Mouse (Mus musculus) CH12.LX (cell line): Measurements from ENCODE around the gene Marveld1. TPM values are rescaled to one million over a fixed set of nuclear protein-coding genes. Genes with fewer than 3 reads are reported as not detected.

ENCODE experiments used
- DNase-seq: peaks from one replicate; pipeline ENCODE4 v3.0.0-alpha.2; 2013; ENCODE audit errors: extremely low read depth
- H3K27ac ChIP-seq: 2 replicates; pipeline ENCODE4 v1.5.1; 2012; ENCODE audit warnings: low read depth, mild to moderate bottlenecking, control low read depth, moderate library complexity; ENCODE audit not compliant: insufficient read depth
- H3K27me3 ChIP-seq: replicated peaks from 2 replicates; pipeline ENCODE3; 2012; ENCODE audit warnings: inconsistent platforms
- H3K36me3 ChIP-seq, 2 experiments: replicated peaks in 1 of 2; 2 replicates each; pipeline versions ENCODE3 to v1.6.1; 2012; ENCODE audit warnings: inconsistent platforms in 1 of 2, low read length in 1 of 2, mild to moderate bottlenecking in 1 of 2, mixed read lengths in 1 of 2, moderate library complexity in 1 of 2; ENCODE audit not compliant: control insufficient read depth in 1 of 2, insufficient read depth in 1 of 2
- H3K4me1 ChIP-seq, 2 experiments: 2 replicates each; pipeline ENCODE4 v1.6.1; 2012; ENCODE audit warnings: inconsistent platforms in 1 of 2, moderate library complexity in 1 of 2; ENCODE audit not compliant: insufficient read depth in 2 of 2, control insufficient read depth in 1 of 2
- H3K4me2 ChIP-seq: 2 replicates; pipeline ENCODE4 v1.6.1; 2012; ENCODE audit warnings: low read depth, mild to moderate bottlenecking, control low read depth; ENCODE audit not compliant: poor library complexity, insufficient read depth, severe bottlenecking
- H3K4me3 ChIP-seq, 3 experiments: fragments of 150-350 bp in 1 of 3; sonication (generic) in 1 of 3; replicated peaks in 1 of 3; 2 replicates each; pipeline versions ENCODE3 to v1.5.1; 2011 to 2012; ENCODE audit warnings: low read depth in 2 of 3, low read length in 2 of 3, mild to moderate bottlenecking in 2 of 3, moderate library complexity in 2 of 3, control low read depth in 1 of 3, improper control_type of control experiment in 1 of 3, inconsistent platforms in 1 of 3, mixed read lengths in 1 of 3; ENCODE audit not compliant: poor library complexity in 1 of 3
- H3K79me2 ChIP-seq: replicated peaks from 2 replicates; pipeline ENCODE4 v1.6.1; 2012; ENCODE audit warnings: mild to moderate bottlenecking, moderate library complexity; ENCODE audit not compliant: control insufficient read depth, poor library complexity, insufficient read depth, severe bottlenecking; ENCODE audit errors: extremely low read depth
- H3K9ac ChIP-seq: 2 replicates; pipeline ENCODE4 v1.6.1; 2012; ENCODE audit warnings: low read depth, mild to moderate bottlenecking, control low read depth, moderate library complexity; ENCODE audit not compliant: insufficient read depth
- H3K9me3 ChIP-seq: replicated peaks from 2 replicates; pipeline ENCODE3; 2012; ENCODE audit warnings: low read length, inconsistent platforms, mixed read lengths
- BHLHE40 ChIP-seq: IDR thresholded peaks from 2 replicates; pipeline ENCODE4 v1.6.1; 2011; ENCODE audit warnings: mild to moderate bottlenecking, low read depth, low read length, improper control_type of control experiment
- CHD1 ChIP-seq: IDR thresholded peaks from 2 replicates; pipeline ENCODE4 v1.6.1; 2012; ENCODE audit warnings: low read depth, low read length, improper control_type of control experiment, inconsistent platforms
- CTCF ChIP-seq, 2 experiments: IDR thresholded peaks in 1 of 2; conservative IDR thresholded peaks in 1 of 2; 2 replicates each; pipeline ENCODE4 v1.5.1; 2011 to 2012; ENCODE audit warnings: low read depth in 2 of 2, low read length in 2 of 2, improper control_type of control experiment in 1 of 2, inconsistent platforms in 1 of 2, mild to moderate bottlenecking in 1 of 2, moderate library complexity in 1 of 2
- E2F4 ChIP-seq: IDR thresholded peaks from 2 replicates; pipeline ENCODE4 v1.6.1; 2011; ENCODE audit warnings: low read depth, low read length, improper control_type of control experiment; ENCODE audit not compliant: insufficient replicate concordance
- ELF1 ChIP-seq: IDR thresholded peaks from 2 replicates; pipeline ENCODE4 v1.6.1; 2014; ENCODE audit warnings: low read depth, mild to moderate bottlenecking, inconsistent platforms, low read length, improper control_type of control experiment
- ETS1 ChIP-seq: conservative IDR thresholded peaks from 2 replicates; pipeline ENCODE4 v1.6.1; 2012; ENCODE audit warnings: low read depth, mild to moderate bottlenecking, inconsistent platforms, low read length, improper control_type of control experiment, moderate library complexity
- HCFC1 ChIP-seq: IDR thresholded peaks from 2 replicates; pipeline ENCODE4 v1.6.1; 2012; ENCODE audit warnings: low read depth, mild to moderate bottlenecking, inconsistent platforms, low read length, improper control_type of control experiment
- IRF4 ChIP-seq: IDR thresholded peaks from 2 replicates; pipeline ENCODE4 v1.6.1; 2014; ENCODE audit warnings: low read depth, mild to moderate bottlenecking, inconsistent platforms, low read length, improper control_type of control experiment
- JUN ChIP-seq: IDR thresholded peaks from 2 replicates; pipeline ENCODE4 v1.6.1; 2011; ENCODE audit warnings: low read depth, mild to moderate bottlenecking, low read length, improper control_type of control experiment, moderate library complexity; ENCODE audit not compliant: insufficient read depth
- JUND ChIP-seq: conservative IDR thresholded peaks from 2 replicates; pipeline ENCODE4 v1.6.1; 2011; ENCODE audit warnings: low read depth, low read length, improper control_type of control experiment
- MAFK ChIP-seq: IDR thresholded peaks from 2 replicates; pipeline ENCODE4 v1.6.1; 2011; ENCODE audit warnings: low read length, improper control_type of control experiment; ENCODE audit not compliant: insufficient replicate concordance
- MAZ ChIP-seq: IDR thresholded peaks from 2 replicates; pipeline ENCODE4 v1.6.1; 2012; ENCODE audit warnings: low read depth, mild to moderate bottlenecking, inconsistent platforms, low read length, improper control_type of control experiment, moderate library complexity
- NELFE ChIP-seq: IDR thresholded peaks from 2 replicates; pipeline ENCODE4 v1.6.1; 2011; ENCODE audit warnings: low read depth, low read length, improper control_type of control experiment
- NRF1 ChIP-seq: IDR thresholded peaks from 2 replicates; pipeline ENCODE4 v1.6.1; 2014; ENCODE audit warnings: low read depth, mild to moderate bottlenecking, inconsistent platforms, low read length, improper control_type of control experiment, moderate library complexity
- POLR2AphosphoS2 ChIP-seq: IDR thresholded peaks from 2 replicates; pipeline ENCODE4 v1.6.1; 2011; ENCODE audit warnings: low read depth, low read length, improper control_type of control experiment
- RAD21 ChIP-seq: IDR thresholded peaks from 2 replicates; pipeline ENCODE4 v1.6.1; 2011; ENCODE audit warnings: low read depth, mild to moderate bottlenecking, low read length, improper control_type of control experiment, moderate library complexity
- RCOR1 ChIP-seq: conservative IDR thresholded peaks from 2 replicates; pipeline ENCODE4 v1.6.1; 2012; ENCODE audit warnings: low read depth, mild to moderate bottlenecking, inconsistent platforms, low read length, improper control_type of control experiment
- SIN3A ChIP-seq: IDR thresholded peaks from 2 replicates; pipeline ENCODE4 v1.6.1; 2012; ENCODE audit warnings: low read length, improper control_type of control experiment, inconsistent platforms
- TCF12 ChIP-seq: IDR thresholded peaks from 2 replicates; pipeline ENCODE4 v1.6.1; 2014; ENCODE audit warnings: low read depth, mild to moderate bottlenecking, inconsistent platforms, low read length, improper control_type of control experiment
- UBTF ChIP-seq: IDR thresholded peaks from 2 replicates; pipeline ENCODE4 v1.6.1; 2012; ENCODE audit warnings: low read depth, mild to moderate bottlenecking, inconsistent platforms, low read length, improper control_type of control experiment, moderate library complexity
- USF1 ChIP-seq: IDR thresholded peaks from 2 replicates; pipeline ENCODE4 v1.6.1; 2014; ENCODE audit warnings: low read depth, mild to moderate bottlenecking, inconsistent platforms, low read length, improper control_type of control experiment
- USF2 ChIP-seq: conservative IDR thresholded peaks from 2 replicates; pipeline ENCODE4 v1.6.1; 2011; ENCODE audit warnings: low read depth, low read length, improper control_type of control experiment
- ZC3H11A ChIP-seq: IDR thresholded peaks from 2 replicates; pipeline ENCODE4 v1.6.1; 2012; ENCODE audit warnings: low read depth, mild to moderate bottlenecking, inconsistent platforms, low read length, improper control_type of control experiment
- ZKSCAN1 ChIP-seq: IDR thresholded peaks from 2 replicates; pipeline ENCODE4 v1.6.1; 2012; ENCODE audit warnings: low read depth, inconsistent platforms, low read length, improper control_type of control experiment, borderline replicate concordance
- ZMIZ1 ChIP-seq: IDR thresholded peaks from 2 replicates; pipeline ENCODE4 v1.6.1; 2012; ENCODE audit warnings: low read depth, mild to moderate bottlenecking, inconsistent platforms, low read length, improper control_type of control experiment
- ZNF384 ChIP-seq: IDR thresholded peaks from 2 replicates; pipeline ENCODE4 v1.6.1; 2012; ENCODE audit warnings: low read depth, low read length, improper control_type of control experiment, inconsistent platforms
- dilution Hi-C: fragments of 300-500 bp; cut with MboI; formaldehyde crosslinking; loops from 2 replicates; pipeline ENCODE4 v1.14.3; 2020; ENCODE audit warnings: low sequenced_read_pairs; ENCODE audit not compliant: extremely low pct_unique_long_range_greater_than_20kb, extremely low pct_ligation_motif_present
- in situ Hi-C: fragments of 300-500 bp; cut with MboI; formaldehyde crosslinking; loops from 3 replicates; pipeline ENCODE4 v1.14.3; 2019; ENCODE audit warnings: low sequenced_read_pairs, low pct_ligation_motif_present, low pct_unique_long_range_greater_than_20kb, mixed read lengths
- polyA plus RNA-seq: library from polyadenylated mRNA; unstranded; fragments of >175 nt; gene quantifications from 2 replicates; pipeline ENCODE4 v1.2.1, GENCODE M21; 2012; ENCODE audit warnings: low read depth; ENCODE audit not compliant: insufficient read length
- total RNA-seq, 2 experiments: library from RNA; depleted of rRNA; stranded (reverse); fragments of 300-350 nt in 1 of 2; fragments of >200 nt in 1 of 2; gene quantifications; 2 replicates each; pipeline ENCODE4 v1.2.3; 2012 to 2014

The Marveld1 gene
- total and polyA plus RNA-seq, 3 experiments: 0.07 TPM; not detected in 2

DNA sequence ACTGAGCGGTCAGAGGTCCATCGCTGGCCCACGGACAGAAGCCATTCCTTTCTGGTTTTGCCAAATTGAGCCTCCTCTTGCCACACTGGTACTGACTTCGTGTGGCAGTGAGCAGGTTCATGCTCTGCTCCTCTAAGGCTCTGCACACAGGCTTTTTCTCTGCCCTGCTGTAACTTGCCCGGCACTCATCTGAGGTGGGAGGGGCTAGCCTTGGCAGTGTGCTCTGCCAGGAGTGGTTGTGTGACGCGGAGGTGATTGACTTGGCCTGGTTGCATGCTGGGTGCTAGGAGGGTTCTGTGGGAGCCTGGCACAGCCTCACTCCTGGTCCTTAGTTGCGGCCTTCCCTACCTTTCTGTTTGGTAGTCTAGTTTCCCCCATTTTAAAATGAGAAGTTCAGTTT, 26.7 kb upstream of the Marveld1 start:
- dilution Hi-C loops (no loop called here), in situ Hi-C loops (no loop called here)
- Histone ChIP-seq H3K4me2 (no peak overlapping the region), H3K27me3 (no peaks in the 10 kb centered on the region), H3K36me3 (peaks cover 45 to 94% of the 10 kb centered on the region in 2 experiments), H3K4me1 (peaks cover 0 to 6% of the 10 kb centered on the region in 2 experiments; a peak in 3 of 4 replicates), H3K4me3 (no peak overlapping the region), H3K79me2 (no peaks in the 10 kb centered on the region), H3K27ac (no peak overlapping the region), H3K9ac (no peak overlapping the region), H3K9me3 (no peaks in the 10 kb centered on the region)
- DNase-seq: no peak
- TF ChIP-seq BHLHE40: no peak
- TF ChIP-seq ELF1: no peak
- no peak for TF ChIP-seq JUND
- TF ChIP-seq IRF4: no peak
- no peak for TF ChIP-seq E2F4
- TF ChIP-seq USF2: no peak
- no peak for TF ChIP-seq NRF1
- no peak for TF ChIP-seq USF1
- TF ChIP-seq ZMIZ1: no peak
- no peak for TF ChIP-seq HCFC1
- no peak for TF ChIP-seq POLR2AphosphoS2
- no peak for TF ChIP-seq ETS1
- TF ChIP-seq UBTF: no peak
- TF ChIP-seq CTCF (conservative IDR thresholded peaks at IDR 0.05 in 1 of 2, IDR thresholded peaks at IDR 0.05 in 1 of 2; ENCODE audit: low read depth in 2 of 2, low read length in 2 of 2): no peak
- no peak for TF ChIP-seq RCOR1
- no peak for TF ChIP-seq TCF12

DNA sequence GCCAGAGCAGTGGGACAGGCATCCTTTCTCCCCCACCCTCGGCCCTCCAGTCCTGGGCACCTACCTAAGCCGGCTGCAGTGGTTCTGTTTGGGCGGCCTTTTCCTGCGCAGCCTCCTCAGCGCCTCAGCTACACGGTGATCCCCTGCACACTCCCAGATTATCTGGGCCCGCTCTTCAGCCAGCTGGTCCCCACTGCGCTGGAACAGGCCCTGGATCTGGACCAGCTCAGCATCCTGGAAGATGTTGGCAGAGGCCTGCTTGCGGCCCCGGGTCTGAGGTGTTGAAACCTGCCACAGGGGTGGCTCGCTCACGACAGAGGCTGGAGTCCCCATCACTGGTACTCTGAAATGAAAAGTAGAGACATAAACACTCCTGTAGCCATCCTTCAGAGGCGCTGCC, 22.5 kb upstream of the Marveld1 start:
- no peak overlapping the region for H3K27ac ChIP-seq

More for the DNA sequence above, 22.5 kb upstream of the Marveld1 start:
- H3K4me2 ChIP-seq: no peak overlapping the region
- peaks cover 5 to 21% of the 10 kb centered on the region in 2 experiments; a peak in 3 of 4 replicates for H3K4me1 ChIP-seq
- DNase-seq: no peak
- no peak overlapping the region for H3K9ac ChIP-seq
- H3K79me2 ChIP-seq: no peaks in the 10 kb centered on the region
- in situ Hi-C loops: no loop called here
- no peaks in the 10 kb centered on the region for H3K9me3 ChIP-seq
- TF ChIP-seq MAFK (no peak), CTCF (conservative IDR thresholded peaks at IDR 0.05 in 1 of 2, IDR thresholded peaks at IDR 0.05 in 1 of 2; ENCODE audit: low read depth in 2 of 2, low read length in 2 of 2) (no peak), ZC3H11A (no peak), E2F4 (no peak), BHLHE40 (no peak), ZKSCAN1 (no peak), JUN (no peak), ZNF384 (no peak), ETS1 (no peak), RCOR1 (no peak), CHD1 (no peak), HCFC1 (no peak), SIN3A (no peak), NELFE (no peak), MAZ (no peak), RAD21 (no peak)
- TF ChIP-seq, all 38 proteins: peak for 0
- dilution Hi-C loops: no loop called here
- Histone ChIP-seq H3K27me3 (no peaks in the 10 kb centered on the region), H3K36me3 (peaks cover 30 to 62% of the 10 kb centered on the region in 2 experiments), H3K4me3 (no peak overlapping the region)
